Mouse (Mus musculus): ENCODE data around the gene Nf1.
A peak's percentile ranks its signal among the peaks of the same experiment; 100 is the strongest.

Nf1 gene

GRCm38 (mm10) chr11:79529226-79529625 lies 189.7 kb downstream of the Nf1 start:
- DNase-seq: no peak

DNA sequence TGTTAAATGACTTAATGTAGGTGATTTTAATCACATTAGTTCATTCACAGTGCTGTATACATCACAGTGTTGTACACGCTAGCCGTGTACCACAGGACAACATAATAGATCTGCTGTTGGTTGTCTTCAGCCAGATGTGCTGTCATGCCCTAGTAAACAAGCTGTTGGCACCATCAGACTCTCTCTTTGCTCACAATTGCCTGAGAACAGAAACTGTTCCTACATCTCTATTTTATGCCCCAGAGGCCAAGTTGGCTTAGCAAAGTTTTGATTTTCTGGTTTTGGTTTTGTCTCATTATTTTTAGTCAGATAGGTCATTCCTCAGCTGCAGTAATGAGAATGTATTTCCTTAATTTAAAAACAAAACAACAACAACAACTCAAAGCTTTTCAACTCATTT lies 190.2 kb downstream of the Nf1 start:
- DNase-seq: no peak

DNA sequence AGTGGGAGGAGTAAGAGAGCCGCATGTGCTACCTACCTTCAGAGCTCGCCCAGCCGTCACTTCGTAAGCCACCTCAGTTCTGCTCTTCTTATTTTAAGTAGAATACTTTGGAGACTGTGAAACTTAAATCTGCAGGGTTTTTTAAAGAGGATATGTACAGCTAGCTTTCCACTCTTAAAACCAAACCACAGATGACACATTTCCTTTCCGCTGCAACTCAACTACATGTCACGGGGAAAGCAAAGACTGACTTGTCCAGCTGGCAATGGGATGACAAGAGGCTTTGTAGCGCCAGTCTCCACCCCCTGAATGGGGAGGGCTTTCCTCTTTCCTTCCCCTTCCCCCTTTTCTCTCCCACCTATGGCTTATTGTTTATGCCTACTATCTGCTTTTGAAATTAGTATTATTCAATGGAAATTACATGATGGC lies 190.9 kb downstream of the Nf1 start, which contains the start of the genes Evi2 and Evi2a:
Gene Evi2 (minus strand): TSS at position 257 of the 429 bp plus-strand sequence.
Gene Evi2a (minus strand): TSS at position 277 of the 429 bp plus-strand sequence.
- peak; percentile 47 to 58 for DNase-seq

GRCm38 (mm10) chr11:79530774-79531173 lies 191.3 kb downstream of the Nf1 start:
- DNase-seq: no peak

GRCm38 (mm10) chr11:79531485-79531884 lies 192.0 kb downstream of the Nf1 start:
- DNase-seq: no peak

DNA sequence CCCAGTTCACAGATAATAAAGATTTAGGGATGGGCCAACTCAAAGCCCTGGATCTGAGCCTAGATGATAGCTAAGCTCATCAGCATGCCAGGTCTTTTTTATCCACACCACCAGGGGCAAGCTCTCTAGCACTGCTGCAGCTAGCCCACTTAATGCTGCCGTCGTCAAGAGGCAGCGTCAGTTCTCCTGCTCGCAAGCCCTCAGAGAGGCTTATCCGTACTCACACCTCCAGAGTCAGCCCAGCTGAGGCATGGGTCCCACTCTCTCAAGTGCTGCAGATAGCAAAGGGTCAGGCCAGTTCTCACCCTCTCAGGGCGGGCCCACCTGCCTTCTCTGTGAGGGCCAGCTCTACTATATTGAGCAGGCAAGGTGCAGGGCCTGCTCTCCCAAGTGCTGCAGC lies 193.8 kb downstream of the Nf1 start:
- no peak for DNase-seq

- peak in 1 of 2 experiments; percentile 32 for DNase-seq
Observed at GRCm38 (mm10) chr11:79533950-79534690, 194.6 kb downstream of the Nf1 start.

- no peak for DNase-seq
Observed at GRCm38 (mm10) chr11:79535554-79535953, 196.1 kb downstream of the Nf1 start.

- DNase-seq: no peak
Observed at GRCm38 (mm10) chr11:79536293-79536692, 196.8 kb downstream of the Nf1 start.

DNA sequence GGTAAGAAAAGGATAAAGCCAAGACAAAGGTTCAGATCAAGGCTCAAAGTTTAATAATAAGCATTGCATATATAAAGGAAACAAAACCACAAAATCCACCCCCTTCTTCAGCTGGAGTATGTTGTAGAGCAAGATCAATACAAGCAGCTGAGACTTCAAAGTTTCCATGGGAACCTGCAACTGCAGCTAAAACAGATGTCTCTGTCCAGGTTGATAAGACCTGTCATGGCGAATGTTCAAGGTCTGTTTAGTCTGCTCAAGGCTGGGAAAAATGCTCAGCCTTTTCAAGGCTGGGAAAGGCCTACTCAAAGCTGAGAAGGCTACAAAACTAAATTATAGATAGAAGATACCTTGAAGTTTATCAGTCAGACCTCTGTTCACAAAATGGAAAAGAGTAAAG lies 213.1 kb downstream of the Nf1 start:
- DNase-seq: no peak

DNA sequence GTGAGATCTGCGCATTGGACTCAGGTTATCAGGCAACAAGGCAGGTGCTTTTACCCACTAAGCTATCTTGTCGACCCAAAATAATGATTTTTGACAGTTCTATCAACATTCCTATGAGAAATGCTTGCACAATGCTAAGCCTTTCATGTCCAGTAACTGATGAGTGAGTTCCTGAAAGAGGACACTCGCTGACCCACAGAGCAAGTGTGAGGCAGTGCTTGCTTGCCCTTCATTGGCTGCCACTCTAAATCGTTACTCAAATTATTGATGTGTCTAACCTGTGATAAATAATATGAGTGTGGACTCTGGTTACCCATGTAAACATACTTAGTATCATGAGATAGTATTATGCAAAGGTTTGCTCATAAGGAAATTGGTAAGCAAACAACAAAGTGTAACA lies 221.0 kb downstream of the Nf1 start:
- no peak for DNase-seq

DNA sequence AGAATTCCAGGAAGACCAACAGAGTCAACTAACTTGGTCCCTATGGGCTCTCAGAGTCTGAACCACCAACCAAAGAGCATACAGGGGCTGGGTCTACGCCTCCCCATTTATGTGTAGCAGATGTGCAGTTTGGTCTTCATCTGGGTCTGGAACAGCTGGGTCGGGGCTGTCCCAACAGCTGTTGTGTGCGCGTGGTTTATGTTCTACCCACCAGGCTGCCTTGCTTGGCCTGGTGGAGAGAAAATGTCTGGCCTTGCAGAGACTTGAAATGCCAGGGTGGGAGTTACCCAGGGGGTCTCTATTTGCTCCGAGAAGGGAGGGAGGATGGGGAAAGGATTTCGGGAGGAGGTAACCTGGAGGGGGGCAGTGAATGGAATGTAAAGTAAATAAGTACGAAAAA lies 224.0 kb downstream of the Nf1 start:
- no peak for DNase-seq

DNA sequence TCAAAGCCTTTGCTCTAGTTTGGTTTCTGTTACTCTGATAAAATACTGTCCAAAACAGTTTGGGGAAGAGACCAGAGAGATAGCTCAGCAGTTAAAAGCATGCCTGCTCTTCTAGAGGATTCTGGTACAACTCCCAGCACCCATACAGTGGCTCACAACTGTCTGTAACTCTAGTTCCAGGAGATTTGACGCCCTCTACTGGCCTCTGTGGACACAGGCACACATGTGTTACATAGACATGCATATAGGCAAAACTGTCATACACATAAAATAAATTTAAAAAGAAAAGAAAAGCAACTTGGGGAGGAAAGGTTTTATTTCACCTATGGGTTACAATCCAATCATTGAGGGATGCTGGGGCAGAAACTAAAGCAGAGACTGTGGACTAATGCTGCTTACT lies 227.5 kb downstream of the Nf1 start:
- DNase-seq: no peak

- no peak for DNase-seq
Observed at GRCm38 (mm10) chr11:79568197-79568911, 228.9 kb downstream of the Nf1 start.

DNA sequence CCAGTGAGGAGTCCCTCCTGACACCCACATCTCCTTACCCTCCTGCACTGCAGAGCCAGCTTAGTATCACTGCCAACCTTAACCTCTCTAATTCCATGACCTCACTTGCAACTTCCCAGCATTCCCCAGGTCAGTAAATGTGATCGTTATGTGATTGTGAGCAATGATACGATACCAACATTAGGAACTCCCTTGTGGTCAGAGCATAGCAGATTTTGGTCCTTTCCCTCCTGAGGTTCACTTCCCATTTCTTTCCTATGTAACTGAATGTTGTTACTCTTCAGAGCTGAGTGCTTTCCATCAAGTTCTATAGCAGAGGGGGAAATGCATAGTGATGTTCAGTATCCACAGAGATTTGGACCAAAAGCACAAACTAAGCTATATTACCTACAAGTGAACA lies 230.8 kb downstream of the Nf1 start:
- no peak for DNase-seq

- no peak for DNase-seq
Observed at GRCm38 (mm10) chr11:79573836-79574235, 234.3 kb downstream of the Nf1 start.

GRCm38 (mm10) chr11:79575383-79576073 lies 236.0 kb downstream of the Nf1 start:
- DNase-seq: no peak

GRCm38 (mm10) chr11:79577741-79578140 lies 238.2 kb downstream of the Nf1 start:
- DNase-seq: peak; percentile 72 to 73

GRCm38 (mm10) chr11:79580660-79581059 lies 241.2 kb downstream of the Nf1 start:
- DNase-seq: no peak

DNA sequence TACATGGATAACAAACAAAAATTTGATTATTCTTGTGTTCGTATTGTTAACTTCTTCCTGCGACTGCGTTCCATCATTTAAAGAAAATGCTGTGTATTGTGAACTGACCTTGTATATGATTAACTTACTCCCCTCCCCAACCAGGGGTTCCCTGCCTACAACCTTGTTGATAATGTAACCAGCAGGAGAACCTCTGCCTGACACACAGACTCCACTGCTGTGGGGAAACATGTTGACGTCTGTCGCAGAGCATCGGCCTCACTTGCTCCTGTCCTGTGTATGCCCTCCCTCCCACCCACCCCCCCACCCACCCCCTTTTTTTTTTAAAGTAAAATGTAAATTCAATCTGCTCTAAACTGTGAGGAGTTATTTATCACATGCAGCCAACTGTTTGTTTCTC lies 241.8 kb downstream of the Nf1 start:
- DNase-seq: no peak

- peak; percentile 34 to 49 for DNase-seq
Observed at GRCm38 (mm10) chr11:79584191-79584590, 244.7 kb downstream of the Nf1 start.

DNA sequence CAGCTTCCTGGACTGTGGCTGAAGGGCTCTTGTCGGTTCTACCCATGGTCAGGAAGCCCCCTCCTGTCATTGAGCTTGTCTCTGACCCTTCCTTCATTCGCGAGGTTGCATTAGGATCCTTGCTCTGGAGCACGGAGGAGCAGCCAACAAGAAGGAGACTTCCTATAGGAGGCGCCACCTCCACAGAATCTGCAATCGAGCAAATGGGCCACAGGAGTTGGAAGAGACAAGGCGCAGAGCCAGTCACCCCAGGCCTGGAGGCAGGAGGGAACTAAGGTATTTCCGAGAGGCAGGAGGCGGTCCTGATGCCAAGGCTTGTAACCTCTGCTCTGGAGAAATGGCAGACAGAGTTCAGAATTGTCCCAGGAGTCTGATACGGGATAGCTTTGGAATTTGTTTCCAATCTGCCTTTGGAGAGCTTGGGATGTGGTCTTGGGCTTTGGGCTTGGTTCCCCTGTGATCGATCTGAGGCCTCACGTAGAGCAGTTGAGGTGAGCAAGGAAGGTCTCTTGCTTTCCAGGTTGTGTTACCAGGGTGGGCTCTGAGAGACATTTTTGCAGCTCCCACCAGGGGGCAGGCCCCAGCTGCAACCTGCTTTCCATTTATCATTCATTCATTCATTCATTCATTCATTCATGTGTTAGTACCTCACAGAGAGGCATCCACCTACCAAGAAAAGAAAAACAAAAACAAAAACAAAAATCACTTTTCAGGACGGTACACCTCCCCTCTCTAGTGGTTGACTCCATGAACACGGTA lies 250.0 kb downstream of the Nf1 start:
- DNase-seq: no peak

All from lung, adult 18-20 months (tissue).